Mouse (Mus musculus) hindbrain, postnatal 0 days (tissue): ENCODE data around the gene Rap1gap. TPM values are rescaled to one million over a fixed set of nuclear protein-coding genes. Genes with fewer than 3 reads are reported as not detected.

Source experiments
- ATAC-seq: fragments of 200-750 bp; cut with Nextera tagmentation; 2 replicates; pipeline ENCODE4 v1.8.0; 2017; ENCODE audit warnings: mild to moderate bottlenecking, moderate TSS enrichment, moderate library complexity
- DNase-seq: peaks from one replicate; pipeline ENCODE4 v3.0.0-alpha.2; 2015; ENCODE audit warnings: low spot score
- H3K27ac ChIP-seq: fragments of 300-500 bp; sonication (generic); 2 replicates; pipeline ENCODE4 v1.5.1; 2014; ENCODE audit warnings: mild to moderate bottlenecking
- H3K27me3 ChIP-seq: fragments of 300-500 bp; sonication (generic); 2 replicates; pipeline ENCODE4 v1.6.1; 2014; ENCODE audit warnings: low read length, mixed read lengths; ENCODE audit not compliant: insufficient read depth
- H3K36me3 ChIP-seq: fragments of 300-500 bp; sonication (generic); 2 replicates; pipeline ENCODE4 v1.6.1; 2014; ENCODE audit warnings: low read length, mixed read lengths; ENCODE audit not compliant: insufficient read depth
- H3K4me1 ChIP-seq: fragments of 300-500 bp; sonication (generic); 2 replicates; pipeline ENCODE4 v1.6.1; 2014; ENCODE audit warnings: antibody characterized with exemption, low read length, mixed read lengths; ENCODE audit not compliant: insufficient read depth
- H3K4me2 ChIP-seq: fragments of 300-500 bp; sonication (generic); 2 replicates; pipeline ENCODE4 v1.6.1; 2014; ENCODE audit warnings: low read depth, mild to moderate bottlenecking, low read length, moderate library complexity, mixed read lengths
- H3K4me3 ChIP-seq: fragments of 300-500 bp; sonication (generic); 2 replicates; pipeline ENCODE4 v1.5.1; 2014; ENCODE audit warnings: low read length
- H3K9ac ChIP-seq: fragments of 300-500 bp; sonication (generic); replicated peaks from 2 replicates; pipeline ENCODE4 v1.6.1; 2014; ENCODE audit warnings: mild to moderate bottlenecking, low read length, moderate library complexity, mixed read lengths
- H3K9me3 ChIP-seq: fragments of 300-500 bp; sonication (generic); 2 replicates; pipeline ENCODE4 v1.6.1; 2016; ENCODE audit warnings: low read length, mixed read lengths
- CTCF ChIP-seq: IDR thresholded peaks from 2 replicates; pipeline ENCODE4 v1.5.1; 2016; ENCODE audit warnings: antibody characterized with exemption, control low read depth, low read depth
- WGBS: fragments of 180-500 bp; shearing (Covaris S2); extraction: QIAGEN DNeasy Blood & Tissue Kit; methylation state at CpG from one replicate; pipeline ENCODE4 v1.1.7; 2014; 5-methylcytosine and 5-hydroxymethylcytosine counted together
- polyA plus RNA-seq: library from polyadenylated mRNA; unstranded; fragments of >200 nt; fragmentation: Nextera tagmentation; extraction: Ambion mirVana; gene quantifications from 2 replicates; pipeline ENCODE4 v1.2.1, GENCODE M21; 2015
- total RNA-seq: library from RNA; depleted of rRNA; stranded (reverse); fragments of >200 nt; gene quantifications from 2 replicates; pipeline ENCODE4 v1.2.3, GENCODE M21; 2014

Gene Rap1gap
- total and polyA plus RNA-seq, 2 experiments from 2014 or later: 110 to 282 TPM

GRCm38 (mm10) chr4:137724212-137724611, 59.7 kb downstream of the Rap1gap start:
- Histone ChIP-seq H3K4me1 (peaks cover 5% of the 10 kb centered on the region), H3K27me3 (no peaks in the 10 kb centered on the region), H3K4me2 (no peak overlapping the region), H3K27ac (no peak overlapping the region), H3K4me3 (no peak overlapping the region), H3K36me3 (no peaks in the 10 kb centered on the region; the same call in none of the 2 replicates), H3K9me3 (no peaks in the 10 kb centered on the region), H3K9ac (no peak overlapping the region)
- ATAC-seq (no peak), DNase-seq (peak; percentile 3)
- TF ChIP-seq CTCF: no peak
- WGBS: 51% methylated on average over 11 of the region's 11 CpGs

- peak; percentile 36 for DNase-seq
- Histone ChIP-seq H3K27ac (no peak overlapping the region), H3K4me2 (no peak overlapping the region), H3K4me3 (no peak overlapping the region), H3K36me3 (no peaks in the 10 kb centered on the region; the same call in none of the 2 replicates), H3K9ac (no peak overlapping the region), H3K4me1 (0 out of 2 replicates have a peak, but pooled peaks cover 4% of the 10 kb centered on the region), H3K9me3 (no peaks in the 10 kb centered on the region), H3K27me3 (no peaks in the 10 kb centered on the region)
- ATAC-seq: no peak
- WGBS: 49% methylated on average over 8 of the region's 8 CpGs
- peak; percentile 98 for TF ChIP-seq CTCF
Measured at GRCm38 (mm10) chr4:137724766-137725165, 60.2 kb downstream of the Rap1gap start.

- H3K4me3 ChIP-seq: no peak overlapping the region
- H3K27ac ChIP-seq: no peak overlapping the region
- 0 out of 2 replicates have a peak, but pooled peaks cover 4% of the 10 kb centered on the region for H3K4me1 ChIP-seq
- H3K9ac ChIP-seq: no peak overlapping the region
- H3K36me3 ChIP-seq: no peaks in the 10 kb centered on the region; the same call in 1 of the 2 replicates
- H3K9me3 ChIP-seq: no peaks in the 10 kb centered on the region
- 74% methylated on average over 13 of the region's 13 CpGs for WGBS
- ATAC-seq (no peak), DNase-seq (peak; percentile 1)
- H3K4me2 ChIP-seq: no peak overlapping the region
- H3K27me3 ChIP-seq: no peaks in the 10 kb centered on the region
- no peak for TF ChIP-seq CTCF
Measured at GRCm38 (mm10) chr4:137725541-137726145, 61.1 kb downstream of the Rap1gap start.

GRCm38 (mm10) chr4:137726739-137727505, 62.4 kb downstream of the Rap1gap start:
- no peak for ATAC-seq
- H3K4me3 ChIP-seq: no peak overlapping the region
- H3K4me1 ChIP-seq: 0 out of 2 replicates have a peak, but pooled peaks cover 4% of the 10 kb centered on the region
- H3K9ac ChIP-seq: no peak overlapping the region; the same call in 1 of the 2 replicates
- 54% methylated on average over 18 of the region's 18 CpGs for WGBS
- TF ChIP-seq CTCF: no peak
- no peaks in the 10 kb centered on the region for H3K36me3 ChIP-seq
- H3K27ac ChIP-seq: peak overlapping the region; percentile 16; the same call in 1 of the 2 replicates
- no peaks in the 10 kb centered on the region for H3K9me3 ChIP-seq
- peak; percentile 55 for DNase-seq
- H3K4me2 ChIP-seq: no peak overlapping the region
- no peaks in the 10 kb centered on the region for H3K27me3 ChIP-seq

GRCm38 (mm10) chr4:137727506-137728187, 63.1 kb downstream of the Rap1gap start:
- H3K4me2 ChIP-seq: no peak overlapping the region

GRCm38 (mm10) chr4:137728399-137729154, 64.1 kb downstream of the Rap1gap start:
- Histone ChIP-seq H3K9ac (no peak overlapping the region), H3K4me1 (0 out of 2 replicates have a peak, but pooled peaks cover 4% of the 10 kb centered on the region), H3K36me3 (no peaks in the 10 kb centered on the region), H3K4me2 (peak overlapping the region; percentile 43), H3K27ac (no peak overlapping the region), H3K9me3 (no peaks in the 10 kb centered on the region), H3K4me3 (peak overlapping the region; percentile 15; the same call in 1 of the 2 replicates), H3K27me3 (no peaks in the 10 kb centered on the region)
- DNase-seq: peak; percentile 66
- TF ChIP-seq CTCF: no peak
- 0 out of 2 replicates have a peak, but pooled peaks have one; percentile 6 for ATAC-seq
- 13% methylated on average over 15 of the region's 17 CpGs for WGBS

More at GRCm38 (mm10) chr4:137727506-137728187, 63.1 kb downstream of the Rap1gap start:
- Histone ChIP-seq H3K4me1 (0 out of 2 replicates have a peak, but pooled peaks cover 4% of the 10 kb centered on the region), H3K4me3 (no peak overlapping the region), H3K27me3 (no peaks in the 10 kb centered on the region), H3K36me3 (no peaks in the 10 kb centered on the region), H3K27ac (0 out of 2 replicates have a peak overlapping the region, but pooled peaks have one; percentile 16), H3K9ac (no peak overlapping the region), H3K9me3 (no peaks in the 10 kb centered on the region)
- DNase-seq (peak; percentile 73), ATAC-seq (peak; percentile 9; the same call in 1 of the 2 replicates)
- 13% methylated on average over 14 of the region's 18 CpGs for WGBS
- no peak for TF ChIP-seq CTCF
